Mouse (Mus musculus) lung, postnatal 0 days (tissue): Measurements from ENCODE around the gene Mmgt1.
A peak's percentile ranks its signal among the peaks of the same experiment; 100 is the strongest.

Experiments used
- CTCF ChIP-seq: IDR thresholded peaks from 2 replicates; pipeline ENCODE4 v1.5.1; 2016; ENCODE audit warnings: antibody characterized with exemption, mild to moderate bottlenecking
- EP300 ChIP-seq: IDR thresholded peaks from 2 replicates; pipeline ENCODE4 v1.6.1; 2016; ENCODE audit warnings: antibody characterized with exemption, mild to moderate bottlenecking, control low read depth

DNA sequence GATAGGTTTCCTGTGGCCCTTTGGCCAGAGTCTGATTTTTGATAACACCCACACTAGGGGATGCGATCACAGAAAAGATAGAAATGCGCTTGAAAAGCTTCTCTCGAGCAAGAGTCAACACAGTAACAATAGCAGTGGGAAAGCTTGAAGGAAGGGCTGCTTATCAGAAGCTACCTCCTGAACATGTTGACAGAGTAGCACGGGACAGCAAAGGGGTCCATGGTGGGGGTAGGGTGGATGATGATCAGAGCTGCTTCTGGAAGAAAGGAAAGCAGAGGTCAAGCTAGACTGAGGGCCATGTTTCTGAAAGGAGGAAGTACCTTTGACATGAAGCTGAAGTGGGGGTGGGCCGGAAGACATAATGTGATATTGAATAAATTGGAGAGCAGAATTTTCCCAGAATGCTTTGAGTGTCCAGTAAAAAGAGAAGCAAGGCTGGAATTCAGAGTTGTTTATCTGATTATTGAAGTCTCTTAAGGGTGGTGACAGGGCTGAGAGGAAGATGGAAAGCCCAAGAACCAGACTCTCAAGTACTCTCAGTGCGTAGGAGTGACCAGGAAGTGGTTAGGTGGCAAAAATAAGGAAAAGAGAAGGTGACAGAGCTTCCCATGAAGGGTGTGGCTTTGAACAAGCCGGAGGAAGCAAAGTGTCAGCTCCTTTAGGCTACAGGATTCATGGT lies 9.3 kb upstream of the Mmgt1 start:
- TF ChIP-seq CTCF (no peak), EP300 (peak; percentile 44; the same call in 1 of the 2 replicates)
